Mouse (Mus musculus): ENCODE results near the gene Acer3. TPM values are rescaled to one million over a fixed set of nuclear protein-coding genes. Genes with fewer than 3 reads are reported as not detected.
"Not testable (repeated sequence)": the region's sequence is repeated elsewhere in the genome, so short reads cannot be mapped to it uniquely, and the experiment has no call there.

The Acer3 gene
- total RNA-seq, 2 experiments from 2014 or later = 31.0 to 36.9 TPM

GRCm38 (mm10) chr7:98189745-98190144 lies 131.3 kb downstream of the Acer3 start:
- ATAC-seq (replicated peaks; ENCODE audit: low FRiP score, poor library complexity, severe bottlenecking) = peak; percentile 49; the same call in 1 of the 2 replicates

GRCm38 (mm10) chr7:98188680-98189079 lies 132.3 kb downstream of the Acer3 start:
- ATAC-seq (replicated peaks; ENCODE audit: low FRiP score, poor library complexity, severe bottlenecking) = no peak

GRCm38 (mm10) chr7:98188238-98188637 lies 132.8 kb downstream of the Acer3 start:
- ATAC-seq (replicated peaks; ENCODE audit: low FRiP score, poor library complexity, severe bottlenecking) = no peak

- not testable (repeated sequence) for ATAC-seq (replicated peaks; ENCODE audit: low FRiP score, poor library complexity, severe bottlenecking)
Observed at GRCm38 (mm10) chr7:98187332-98187731, 133.7 kb downstream of the Acer3 start.

- ATAC-seq (replicated peaks; ENCODE audit: low FRiP score, poor library complexity, severe bottlenecking) = no peak
Observed at GRCm38 (mm10) chr7:98186637-98187036, 134.4 kb downstream of the Acer3 start.

GRCm38 (mm10) chr7:98185326-98185725 lies 135.7 kb downstream of the Acer3 start:
- no peak for ATAC-seq (replicated peaks; ENCODE audit: low FRiP score, poor library complexity, severe bottlenecking)

GRCm38 (mm10) chr7:98178560-98179231 lies 142.3 kb downstream of the Acer3 start:
- ATAC-seq (replicated peaks; ENCODE audit: low FRiP score, poor library complexity, severe bottlenecking) = peak; percentile 3; the same call in 1 of the 2 replicates

GRCm38 (mm10) chr7:98177929-98178559 lies 143.0 kb downstream of the Acer3 start, which contains the start of gene Capn5:
Gene Capn5, minus strand, starts transcription at chr7:98178274.
- ATAC-seq (replicated peaks; ENCODE audit: low FRiP score, poor library complexity, severe bottlenecking) = peak; percentile 64

GRCm38 (mm10) chr7:98177566-98177928 lies 143.5 kb downstream of the Acer3 start:
- ATAC-seq (replicated peaks; ENCODE audit: low FRiP score, poor library complexity, severe bottlenecking) = no peak

- no peak for ATAC-seq (replicated peaks; ENCODE audit: low FRiP score, poor library complexity, severe bottlenecking)
Observed at GRCm38 (mm10) chr7:98177071-98177485, 143.9 kb downstream of the Acer3 start.

- ATAC-seq (replicated peaks; ENCODE audit: low FRiP score, poor library complexity, severe bottlenecking) = peak; percentile 54
Observed at GRCm38 (mm10) chr7:98176322-98177070, 144.5 kb downstream of the Acer3 start.

GRCm38 (mm10) chr7:98174883-98175755 lies 145.9 kb downstream of the Acer3 start:
- peak; percentile 68 for ATAC-seq (replicated peaks; ENCODE audit: low FRiP score, poor library complexity, severe bottlenecking)

- no peak for ATAC-seq (replicated peaks; ENCODE audit: low FRiP score, poor library complexity, severe bottlenecking)
Observed at GRCm38 (mm10) chr7:98173408-98173807, 147.6 kb downstream of the Acer3 start.

GRCm38 (mm10) chr7:98172661-98173060 lies 148.3 kb downstream of the Acer3 start:
- ATAC-seq (replicated peaks; ENCODE audit: low FRiP score, poor library complexity, severe bottlenecking) = no peak

- ATAC-seq (replicated peaks; ENCODE audit: low FRiP score, poor library complexity, severe bottlenecking) = peak; percentile 86
Observed at GRCm38 (mm10) chr7:98171141-98172073, 149.6 kb downstream of the Acer3 start.

- ATAC-seq (replicated peaks; ENCODE audit: low FRiP score, poor library complexity, severe bottlenecking) = peak; percentile 79
Observed at GRCm38 (mm10) chr7:98164999-98165528, 155.9 kb downstream of the Acer3 start.

GRCm38 (mm10) chr7:98164382-98164998 lies 156.5 kb downstream of the Acer3 start:
- ATAC-seq (replicated peaks; ENCODE audit: low FRiP score, poor library complexity, severe bottlenecking) = no peak

- ATAC-seq (replicated peaks; ENCODE audit: low FRiP score, poor library complexity, severe bottlenecking) = no peak
Observed at GRCm38 (mm10) chr7:98163700-98164099, 157.3 kb downstream of the Acer3 start.
